Mouse (Mus musculus): ENCODE results near the gene Cd27.

- TF ChIP-seq CTCF (IDR thresholded peaks at IDR 0.05 in 2 of 3, conservative IDR thresholded peaks at IDR 0.05 in 1 of 3; ENCODE audit: control insufficient read depth in 1 of 3, insufficient read depth in 1 of 3, low read depth in 2 of 3, low read length in 3 of 3, poor library complexity in 1 of 3, severe bottlenecking in 1 of 3): no peak
- TF ChIP-seq USF1 (IDR thresholded peaks at IDR 0.05; ENCODE audit: low read depth, low read length): no peak
- TF ChIP-seq MAZ (IDR thresholded peaks at IDR 0.05; ENCODE audit: low read depth, low read length): no peak
- no peak for TF ChIP-seq EP300 (IDR thresholded peaks at IDR 0.05; ENCODE audit: low read depth in 1 of 2, low read length in 2 of 2)
- TF ChIP-seq UBTF (IDR thresholded peaks at IDR 0.05; ENCODE audit: borderline replicate concordance, insufficient read depth, low read depth, low read length): no peak
- TF ChIP-seq GATA1 (IDR thresholded peaks at IDR 0.05; ENCODE audit: low read depth, low read length): no peak
- no peak for TF ChIP-seq POLR2A (IDR thresholded peaks at IDR 0.05; ENCODE audit: control insufficient read depth in 1 of 2, insufficient read depth in 1 of 2, low read depth in 1 of 2, low read length in 2 of 2, poor library complexity in 1 of 2)
- no peak for TF ChIP-seq RAD21 (IDR thresholded peaks at IDR 0.05; ENCODE audit: low read depth, low read length)
- no peak for TF ChIP-seq HCFC1 (IDR thresholded peaks at IDR 0.05; ENCODE audit: low read depth, low read length)
- no peak for TF ChIP-seq ZC3H11A (IDR thresholded peaks at IDR 0.05; ENCODE audit: low read depth, low read length)
- TF ChIP-seq NRF1 (IDR thresholded peaks at IDR 0.05; ENCODE audit: insufficient read depth, low read depth, low read length, poor library complexity, severe bottlenecking): no peak
- no peak for TF ChIP-seq MAX (IDR thresholded peaks at IDR 0.05; ENCODE audit: low read length)
- no peak for TF ChIP-seq ELF1 (IDR thresholded peaks at IDR 0.05; ENCODE audit: low read depth, low read length)
Observed at GRCm38 (mm10) chr6:125252711-125253110, 15.9 kb upstream of the Cd27 start.

All from MEL (cell line).